ENCODE assay signal across 20 mouse cellular contexts in genomic region chr9:85707302-85707701, GRCm38 (mm10). TPM values are rescaled to one million over a fixed set of nuclear protein-coding genes. Genes with fewer than 3 reads are reported as not detected.
A peak's percentile ranks its signal among the peaks of the same experiment; 100 is the strongest.
DNase-seq lines count a peak whose midpoint lies in the region; ATAC-seq and TF ChIP-seq lines count a peak whose summit lies in the region.
"Had no signal": no experiment of that assay in that cellular context is flagged by ENCODE, and none has a peak within 500 bp of the region (broad histone marks: within the 10 kb centered on the region; RNA-seq: fewer than 3 reads in every experiment).

No protein-coding gene starts in this region.

- 0 out of 4 replicates have a peak, but pooled peaks cover 0 to 3% of the 10 kb centered on the region in 2 experiments for H3K4me1 ChIP-seq in heart, embryonic 14.5 days (ENCODE audit: control insufficient read depth in 2 of 2, insufficient read depth in 2 of 2, low read length in 2 of 2)
- H3K4me1 ChIP-seq in heart, embryonic 15.5 days (replicated peaks): no peaks in the 10 kb centered on the region
- no peaks in the 10 kb centered on the region for H3K4me1 ChIP-seq in forebrain, postnatal 0 days (ENCODE audit: insufficient read depth)
- H3K4me1 ChIP-seq: embryonic facial prominence, embryonic 12.5 days; liver, embryonic 13.5 days; midbrain, embryonic 13.5 days had no signal

- no peaks in the 10 kb centered on the region for H3K27me3 ChIP-seq in heart, embryonic 14.5 days (ENCODE audit: control insufficient read depth, insufficient read depth, low read length)
- H3K27me3 ChIP-seq in heart, embryonic 15.5 days: no peaks in the 10 kb centered on the region
- H3K27me3 ChIP-seq in forebrain, postnatal 0 days (ENCODE audit: insufficient read depth, low read length): no peaks in the 10 kb centered on the region
- H3K27me3 ChIP-seq: embryonic facial prominence, embryonic 12.5 days; liver, embryonic 13.5 days; megakaryocyte, embryonic 14.5 days; midbrain, embryonic 13.5 days had no signal

- ATAC-seq in heart, embryonic 14.5 days (ENCODE audit: insufficient number of reproducible peaks, insufficient read depth, low FRiP score, low read depth): no peak
- ATAC-seq in heart, embryonic 15.5 days (replicated peaks; ENCODE audit: insufficient number of reproducible peaks, insufficient read depth, low FRiP score, low read depth): no peak; the same call in 1 of the 2 replicates
- ATAC-seq in forebrain, postnatal 0 days: no peak
- ATAC-seq: CD4-positive, CD25-positive, alpha-beta regulatory T cell, adult 4 months; intestine, postnatal 0 days; midbrain, embryonic 13.5 days had no signal

- H3K4me3 ChIP-seq in heart, embryonic 14.5 days (ENCODE audit: control insufficient read depth in 1 of 2, insufficient read depth in 1 of 2, low read depth in 1 of 2, low read length in 2 of 2): no peak overlapping the region
- H3K4me3 ChIP-seq in heart, embryonic 15.5 days: no peak overlapping the region
- no peak overlapping the region for H3K4me3 ChIP-seq in forebrain, postnatal 0 days (ENCODE audit: low read depth, low read length)
- H3K4me3 ChIP-seq: embryonic facial prominence, embryonic 12.5 days; liver, embryonic 13.5 days; megakaryocyte, embryonic 14.5 days; midbrain, embryonic 13.5 days had no signal

- peak overlapping the region; percentile 59 to 65; a peak in 3 of 4 replicates for H3K27ac ChIP-seq in heart, embryonic 14.5 days (replicated peaks in 1 of 2; ENCODE audit: control insufficient read depth in 1 of 2, insufficient read depth in 1 of 2, low read depth in 2 of 2, low read length in 2 of 2)
- H3K27ac ChIP-seq in heart, embryonic 15.5 days: peak overlapping the region; percentile 31
- H3K27ac ChIP-seq in forebrain, postnatal 0 days (ENCODE audit: low read depth, low read length): no peak overlapping the region
- H3K27ac ChIP-seq: embryonic facial prominence, embryonic 12.5 days; liver, embryonic 13.5 days; midbrain, embryonic 13.5 days had no signal

- H3K4me2 ChIP-seq in heart, embryonic 14.5 days (ENCODE audit: low read length): no peak overlapping the region
- H3K4me2 ChIP-seq in heart, embryonic 15.5 days: no peak overlapping the region
- no peak overlapping the region for H3K4me2 ChIP-seq in forebrain, postnatal 0 days (ENCODE audit: low read depth)
- H3K4me2 ChIP-seq: embryonic facial prominence, embryonic 12.5 days; liver, embryonic 13.5 days; lung, embryonic 14.5 days; midbrain, embryonic 13.5 days had no signal

- no peaks in the 10 kb centered on the region for H3K9me3 ChIP-seq in heart, embryonic 14.5 days (ENCODE audit: control insufficient read depth, low read length)
- H3K9me3 ChIP-seq in heart, embryonic 15.5 days (replicated peaks): no peaks in the 10 kb centered on the region
- H3K9me3 ChIP-seq in forebrain, postnatal 0 days (ENCODE audit: low read length): no peaks in the 10 kb centered on the region
- H3K9me3 ChIP-seq: embryonic facial prominence, embryonic 12.5 days; liver, embryonic 13.5 days; megakaryocyte, embryonic 14.5 days; midbrain, embryonic 13.5 days had no signal

- DNase-seq in adrenal gland, postnatal 10 days: peak; percentile 35
- DNase-seq in adrenal gland, postnatal 4 days (ENCODE audit: low spot score in 2 of 2): no peak
- no peak for DNase-seq in heart, adult 11 months
- DNase-seq in forebrain, postnatal 0 days: no peak
- DNase-seq in kidney, postnatal 14 days: no peak
- DNase-seq: cerebellum, adult 2 months; cerebellum, postnatal 25 days; kidney, postnatal 4 days; layer of hippocampus, adult 9-11 months; liver, embryonic 13.5 days; lung, embryonic 14.5 days; right cerebral cortex, postnatal 4 days; thymus, postnatal 14 days had no signal

- 58% methylated on average over 6 of the region's 6 CpGs for WGBS in heart, embryonic 14.5 days
- WGBS in heart, embryonic 15.5 days: 57% methylated on average over 6 of the region's 6 CpGs
- WGBS in forebrain, postnatal 0 days: 93% methylated on average over 6 of the region's 6 CpGs

- no peak overlapping the region for H3K9ac ChIP-seq in heart, embryonic 14.5 days (ENCODE audit: low read length)
- H3K9ac ChIP-seq in heart, embryonic 15.5 days: no peak overlapping the region
- H3K9ac ChIP-seq in forebrain, postnatal 0 days: no peak overlapping the region
- H3K9ac ChIP-seq: embryonic facial prominence, embryonic 12.5 days; liver, embryonic 13.5 days; lung, embryonic 14.5 days; midbrain, embryonic 13.5 days had no signal

- H3K36me3 ChIP-seq in heart, embryonic 14.5 days (ENCODE audit: control insufficient read depth, insufficient read depth, low read length): peaks cover 94% of the 10 kb centered on the region
- H3K36me3 ChIP-seq in heart, embryonic 15.5 days: peaks cover 81% of the 10 kb centered on the region
- peaks cover 59% of the 10 kb centered on the region for H3K36me3 ChIP-seq in forebrain, postnatal 0 days (ENCODE audit: insufficient read depth)

- TF ChIP-seq CTCF in forebrain, postnatal 0 days (IDR thresholded peaks at IDR 0.05; ENCODE audit: low read depth): no peak

RNA-seq across cellular contexts. Expression of gene Ibtk, which starts 41.8 kb away (rescaled TPM):
- 10 to 100 TPM; 32.7 to 42.9 TPM for total RNA-seq in adrenal gland, postnatal 10 days (2021)
- 10 to 100 TPM; 47.5 to 50.4 TPM for total RNA-seq in adrenal gland, postnatal 4 days (2021)
- polyA plus RNA-seq in heart, embryonic 14.5 days (2014; fragmentation: Nextera tagmentation; extraction: Ambion mirVana): 31.0 and 32.7 TPM in 2 replicates
- 19.0 and 23.1 TPM in 2 replicates for polyA plus RNA-seq in heart, embryonic 15.5 days (2015; fragmentation: Nextera tagmentation; extraction: Ambion mirVana)
- 22.4 and 25.6 TPM in 2 replicates for total RNA-seq in forebrain, postnatal 0 days (2014; rRNA removed)
- polyA plus RNA-seq in forebrain, postnatal 0 days (2015; fragmentation: Nextera tagmentation; extraction: Ambion mirVana): 10.5 and 16.3 TPM in 2 replicates
